Mouse (Mus musculus) spleen, postnatal 14 days (tissue): ENCODE data around the gene Eef1akmt1.

Experiments
- DNase-seq, 2 experiments: peaks; one replicate each; pipeline ENCODE4 v3.0.0; 2021 to 2022; ENCODE audit warnings: low spot score in 2 of 2

The Eef1akmt1 gene

GRCm38 (mm10) chr14:57571155-57572133, at the start of gene Eef1akmt1:
TSS of gene Eef1akmt1 (minus strand) at chr14:57571612.
- DNase-seq, result peak; percentile 86 to 90

- no peak for DNase-seq
Observed at GRCm38 (mm10) chr14:57620598-57621236, 49.3 kb upstream of the Eef1akmt1 start.

GRCm38 (mm10) chr14:57619487-57619886, 48.1 kb upstream of the Eef1akmt1 start:
- no peak for DNase-seq

GRCm38 (mm10) chr14:57617675-57618074, 46.3 kb upstream of the Eef1akmt1 start:
- no peak for DNase-seq

- DNase-seq, result no peak
Observed at GRCm38 (mm10) chr14:57616339-57616965, 45.0 kb upstream of the Eef1akmt1 start.

- no peak for DNase-seq
Observed at GRCm38 (mm10) chr14:57615828-57616227, 44.4 kb upstream of the Eef1akmt1 start.

- DNase-seq, result no peak
Observed at GRCm38 (mm10) chr14:57611034-57611433, 39.6 kb upstream of the Eef1akmt1 start.

- no peak for DNase-seq
Observed at GRCm38 (mm10) chr14:57609816-57610329, 38.5 kb upstream of the Eef1akmt1 start.

GRCm38 (mm10) chr14:57607500-57607899, 36.1 kb upstream of the Eef1akmt1 start:
- DNase-seq, result peak; percentile 26 to 36

- DNase-seq, result no peak
Observed at GRCm38 (mm10) chr14:57606663-57607365, 35.4 kb upstream of the Eef1akmt1 start.

- DNase-seq, result no peak
Observed at GRCm38 (mm10) chr14:57593279-57593678, 21.9 kb upstream of the Eef1akmt1 start.

- DNase-seq, result no peak
Observed at GRCm38 (mm10) chr14:57591830-57592229, 20.4 kb upstream of the Eef1akmt1 start.

- DNase-seq, result no peak
Observed at GRCm38 (mm10) chr14:57576364-57577060, 5.1 kb upstream of the Eef1akmt1 start.

GRCm38 (mm10) chr14:57574792-57575587, 3.6 kb upstream of the Eef1akmt1 start:
- no peak for DNase-seq

- DNase-seq, result no peak
Observed at GRCm38 (mm10) chr14:57565626-57566025, 5.8 kb downstream of the Eef1akmt1 start.

GRCm38 (mm10) chr14:57556922-57557321, 14.5 kb downstream of the Eef1akmt1 start:
- DNase-seq, result no peak

GRCm38 (mm10) chr14:57555471-57556070, 15.8 kb downstream of the Eef1akmt1 start:
- no peak for DNase-seq

- no peak for DNase-seq
Observed at GRCm38 (mm10) chr14:57554434-57554833, 17.0 kb downstream of the Eef1akmt1 start.

- DNase-seq, result no peak
Observed at GRCm38 (mm10) chr14:57552945-57553344, 18.5 kb downstream of the Eef1akmt1 start.

- no peak for DNase-seq
Observed at GRCm38 (mm10) chr14:57547062-57547461, 24.4 kb downstream of the Eef1akmt1 start.
